Mouse (Mus musculus) liver, embryonic 14.5 days (tissue): ENCODE measurements at regions not wholly inside any gene's neighbourhood (a gene's known extent, or its start where the extent isn't known, plus 50 kb on each side); places are given as distances from the start of the nearest gene placed in this dataset.
A peak's percentile ranks its signal among the peaks of the same experiment; 100 is the strongest.

ENCODE experiments used
- CTCF ChIP-seq: IDR thresholded peaks from 2 replicates; pipeline ENCODE4 v1.5.1; 2016; ENCODE audit warnings: antibody characterized with exemption, low read depth, control low read depth
- EP300 ChIP-seq: IDR thresholded peaks from 2 replicates; pipeline ENCODE4 v1.6.1; 2016; ENCODE audit warnings: antibody characterized with exemption, low read depth

GRCm38 (mm10) chr9:111916684-111917535 lies 226.8 kb upstream of the Stac start:
- TF ChIP-seq EP300 (no peak), CTCF (peak; percentile 49)
